Mouse (Mus musculus): ENCODE results near the gene Usf1. TPM values are rescaled to one million over a fixed set of nuclear protein-coding genes. Genes with fewer than 3 reads are reported as not detected.

Usf1 gene
- total and polyA plus RNA-seq, 2 experiments from 2014 or later = 48.8 to 82.0 TPM

- Histone ChIP-seq H3K27me3 (ENCODE audit: control insufficient read depth, insufficient read depth, low read length) (no peaks in the 10 kb centered on the region; the same call in 1 of the 2 replicates), H3K4me1 (ENCODE audit: control insufficient read depth, insufficient read depth) (no peaks in the 10 kb centered on the region), H3K9ac (replicated peaks; ENCODE audit: low read depth, low read length) (no peak overlapping the region), H3K27ac (ENCODE audit: low read depth) (no peak overlapping the region), H3K36me3 (replicated peaks; ENCODE audit: control insufficient read depth, insufficient read depth, low read length) (peaks cover 36% of the 10 kb centered on the region), H3K9me3 (replicated peaks; ENCODE audit: control insufficient read depth, low read length) (no peaks in the 10 kb centered on the region), H3K4me2 (ENCODE audit: low read depth, low read length) (no peak overlapping the region), H3K4me3 (ENCODE audit: low read depth, low read length) (no peak overlapping the region)
- DNase-seq (ENCODE audit: low spot score) (no peak), ATAC-seq (ENCODE audit: insufficient read depth, low read depth) (no peak)
- TF ChIP-seq EP300 (IDR thresholded peaks at IDR 0.05; ENCODE audit: low read depth) = no peak
- no peak for TF ChIP-seq CTCF (IDR thresholded peaks at IDR 0.05; ENCODE audit: low read depth)
- 77% methylated on average over 8 of the region's 8 CpGs for WGBS
Observed at GRCm38 (mm10) chr1:171413608-171414007, 2.5 kb downstream of the Usf1 start.

GRCm38 (mm10) chr1:171418660-171419059, 7.5 kb downstream of the Usf1 start, which contains the start of gene Tstd1:
Gene Tstd1 (plus strand): TSS chr1:171418872.
- DNase-seq (ENCODE audit: low spot score) (no peak), ATAC-seq (ENCODE audit: insufficient read depth, low read depth) (peak; percentile 8; the same call in 1 of the 2 replicates)
- TF ChIP-seq CTCF (IDR thresholded peaks at IDR 0.05; ENCODE audit: low read depth) (no peak), EP300 (IDR thresholded peaks at IDR 0.05; ENCODE audit: low read depth) (no peak)
- Histone ChIP-seq H3K9ac (replicated peaks; ENCODE audit: low read depth, low read length) (no peak within 1 kb of the TSS), H3K4me2 (ENCODE audit: low read depth, low read length) (no peak within 1 kb of the TSS), H3K4me3 (ENCODE audit: low read depth, low read length) (no peak within 1 kb of the TSS), H3K36me3 (replicated peaks; ENCODE audit: control insufficient read depth, insufficient read depth, low read length) (peaks cover 54% of the 10 kb centered on the region), H3K9me3 (replicated peaks; ENCODE audit: control insufficient read depth, low read length) (no peaks in the 10 kb centered on the region), H3K27ac (ENCODE audit: low read depth) (no peak within 1 kb of the TSS), H3K27me3 (ENCODE audit: control insufficient read depth, insufficient read depth, low read length) (no peaks in the 10 kb centered on the region), H3K4me1 (ENCODE audit: control insufficient read depth, insufficient read depth) (no peaks in the 10 kb centered on the region)
- whole genome bisulfite sequencing = 88% methylated on average over 5 of the region's 5 CpGs

GRCm38 (mm10) chr1:171419291-171419882, 8.3 kb downstream of the Usf1 start:
- no peak overlapping the region for H3K4me2 ChIP-seq (ENCODE audit: low read depth, low read length)
- no peak for TF ChIP-seq CTCF (IDR thresholded peaks at IDR 0.05; ENCODE audit: low read depth)
- peaks cover 54% of the 10 kb centered on the region for H3K36me3 ChIP-seq (replicated peaks; ENCODE audit: control insufficient read depth, insufficient read depth, low read length)
- no peaks in the 10 kb centered on the region for H3K4me1 ChIP-seq (ENCODE audit: control insufficient read depth, insufficient read depth)
- H3K9ac ChIP-seq (replicated peaks; ENCODE audit: low read depth, low read length) = no peak overlapping the region
- no peak for DNase-seq (ENCODE audit: low spot score)
- H3K4me3 ChIP-seq (ENCODE audit: low read depth, low read length) = no peak overlapping the region
- WGBS = 73% methylated on average over 12 of the region's 12 CpGs
- H3K9me3 ChIP-seq (replicated peaks; ENCODE audit: control insufficient read depth, low read length) = no peaks in the 10 kb centered on the region
- H3K27ac ChIP-seq (ENCODE audit: low read depth) = no peak overlapping the region
- ATAC-seq (ENCODE audit: insufficient read depth, low read depth) = no peak
- no peaks in the 10 kb centered on the region for H3K27me3 ChIP-seq (ENCODE audit: control insufficient read depth, insufficient read depth, low read length)

GRCm38 (mm10) chr1:171419905-171420304, 8.8 kb downstream of the Usf1 start:
- H3K27ac ChIP-seq (ENCODE audit: low read depth) = no peak overlapping the region
- H3K9ac ChIP-seq (replicated peaks; ENCODE audit: low read depth, low read length) = no peak overlapping the region
- TF ChIP-seq EP300 (IDR thresholded peaks at IDR 0.05; ENCODE audit: low read depth) = no peak
- no peak for TF ChIP-seq CTCF (IDR thresholded peaks at IDR 0.05; ENCODE audit: low read depth)
- H3K27me3 ChIP-seq (ENCODE audit: control insufficient read depth, insufficient read depth, low read length) = no peaks in the 10 kb centered on the region
- no peak overlapping the region for H3K4me2 ChIP-seq (ENCODE audit: low read depth, low read length)
- no peak overlapping the region for H3K4me3 ChIP-seq (ENCODE audit: low read depth, low read length)
- H3K36me3 ChIP-seq (replicated peaks; ENCODE audit: control insufficient read depth, insufficient read depth, low read length) = peaks cover 54% of the 10 kb centered on the region
- WGBS = 86% methylated on average over 5 of the region's 5 CpGs
- peaks cover 2% of the 10 kb centered on the region; the same call in 1 of the 2 replicates for H3K4me1 ChIP-seq (ENCODE audit: control insufficient read depth, insufficient read depth)
- no peaks in the 10 kb centered on the region for H3K9me3 ChIP-seq (replicated peaks; ENCODE audit: control insufficient read depth, low read length)
- no peak for ATAC-seq (ENCODE audit: insufficient read depth, low read depth)
- no peak for DNase-seq (ENCODE audit: low spot score)

- WGBS = 73% methylated on average over 8 of the region's 8 CpGs
Observed at GRCm38 (mm10) chr1:171422504-171423095, 11.5 kb downstream of the Usf1 start.

More at GRCm38 (mm10) chr1:171422504-171423095, 11.5 kb downstream of the Usf1 start:
- ATAC-seq (ENCODE audit: insufficient read depth, low read depth) (no peak), DNase-seq (ENCODE audit: low spot score) (no peak)
- H3K4me2 ChIP-seq (ENCODE audit: low read depth, low read length) = no peak overlapping the region
- no peak overlapping the region for H3K9ac ChIP-seq (replicated peaks; ENCODE audit: low read depth, low read length)
- no peaks in the 10 kb centered on the region for H3K9me3 ChIP-seq (replicated peaks; ENCODE audit: control insufficient read depth, low read length)
- H3K27ac ChIP-seq (ENCODE audit: low read depth) = no peak overlapping the region
- peaks cover 8% of the 10 kb centered on the region; the same call in 1 of the 2 replicates for H3K4me1 ChIP-seq (ENCODE audit: control insufficient read depth, insufficient read depth)
- TF ChIP-seq CTCF (IDR thresholded peaks at IDR 0.05; ENCODE audit: low read depth) (no peak), EP300 (IDR thresholded peaks at IDR 0.05; ENCODE audit: low read depth) (no peak)
- H3K4me3 ChIP-seq (ENCODE audit: low read depth, low read length) = no peak overlapping the region
- peaks cover 27% of the 10 kb centered on the region for H3K36me3 ChIP-seq (replicated peaks; ENCODE audit: control insufficient read depth, insufficient read depth, low read length)
- H3K27me3 ChIP-seq (ENCODE audit: control insufficient read depth, insufficient read depth, low read length) = no peaks in the 10 kb centered on the region
